Mouse (Mus musculus) stomach, postnatal 0 days (tissue): ENCODE results near the gene Ssmem1.

Experiments used
- CTCF ChIP-seq: IDR thresholded peaks from 2 replicates; pipeline ENCODE4 v1.5.1; 2016; ENCODE audit warnings: antibody characterized with exemption, low read depth, mild to moderate bottlenecking, moderate library complexity
- EP300 ChIP-seq: optimal IDR thresholded peaks from 2 replicates; pipeline ENCODE3; 2016; ENCODE audit warnings: antibody characterized with exemption

- TF ChIP-seq CTCF (no peak), EP300 (no peak)
These were observed 54.4 kb downstream of the Ssmem1 start for GRCm38 (mm10) chr6:30564051-30564450.
